Mouse (Mus musculus) myocyte (in vitro differentiated cells): ENCODE measurements around the gene Xbp1. TPM values are rescaled to one million over a fixed set of nuclear protein-coding genes. Genes with fewer than 3 reads are reported as not detected.

Experiments
- H3K27me3 ChIP-seq: one replicate; pipeline ENCODE4 v1.6.1; 2011; ENCODE audit not compliant: control insufficient read depth, insufficient read depth, insufficient read length
- H3K36me3 ChIP-seq: one replicate; pipeline ENCODE4 v1.6.1; 2011; ENCODE audit not compliant: control insufficient read depth, insufficient read depth
- H3K4me2 ChIP-seq: one replicate; pipeline ENCODE4 v1.6.1; 2011; ENCODE audit warnings: low read depth, control low read depth
- H3K4me3 ChIP-seq: one replicate; pipeline ENCODE4 v1.5.1; 2011; ENCODE audit warnings: mild to moderate bottlenecking, control low read depth, moderate library complexity
- H3K79me2 ChIP-seq: one replicate; pipeline ENCODE4 v1.6.1; 2011; ENCODE audit not compliant: control insufficient read depth, insufficient read depth
- H3ac ChIP-seq: one replicate; pipeline ENCODE4 v1.6.1; 2011; ENCODE audit not compliant: control insufficient read depth, insufficient read length
- CEBPB ChIP-seq: IDR thresholded peaks from 2 replicates; pipeline ENCODE4 v1.6.1; 2011; ENCODE audit warnings: mild to moderate bottlenecking, moderate library complexity; ENCODE audit not compliant: poor library complexity, insufficient read depth, severe bottlenecking
- E2F4 ChIP-seq: IDR thresholded peaks from one replicate; pipeline ENCODE4 v1.6.1; 2011; ENCODE audit warnings: mild to moderate bottlenecking, control low read depth, moderate library complexity; ENCODE audit not compliant: insufficient read depth
- MAX ChIP-seq: IDR thresholded peaks from one replicate; pipeline ENCODE4 v1.6.1; 2011; ENCODE audit warnings: low read depth, mild to moderate bottlenecking, control low read depth
- MYOD1 ChIP-seq, 3 experiments: IDR thresholded peaks; one replicate each; pipeline ENCODE4 v1.6.1; 2011; ENCODE audit warnings: control low read depth in 2 of 3, low read depth in 2 of 3, mild to moderate bottlenecking in 2 of 3, moderate library complexity in 1 of 3; ENCODE audit not compliant: insufficient read length in 2 of 3, control insufficient read depth in 1 of 3
- MYOG ChIP-seq, 3 experiments: IDR thresholded peaks; one replicate each; pipeline ENCODE4 v1.6.1; 2011; ENCODE audit warnings: control low read depth in 2 of 3, low read depth in 2 of 3, mild to moderate bottlenecking in 2 of 3; ENCODE audit not compliant: insufficient read length in 2 of 3, control insufficient read depth in 1 of 3, insufficient read depth in 1 of 3
- POLR2A ChIP-seq: IDR thresholded peaks from one replicate; pipeline ENCODE4 v1.6.1; 2011; ENCODE audit warnings: low read depth, mild to moderate bottlenecking, control low read depth, moderate library complexity; ENCODE audit not compliant: insufficient read length
- POLR2AphosphoS2 ChIP-seq: IDR thresholded peaks from one replicate; pipeline ENCODE4 v1.6.1; 2011; ENCODE audit warnings: low read depth, control low read depth; ENCODE audit not compliant: insufficient read length
- REST ChIP-seq: IDR thresholded peaks from one replicate; pipeline ENCODE4 v1.6.1; 2011; ENCODE audit warnings: mild to moderate bottlenecking, control low read depth, moderate library complexity; ENCODE audit not compliant: insufficient read depth, insufficient read length
- SRF ChIP-seq: IDR thresholded peaks from one replicate; pipeline ENCODE4 v1.6.1; 2011; ENCODE audit warnings: low read depth; ENCODE audit not compliant: control insufficient read depth, insufficient read length
- TCF12 ChIP-seq: IDR thresholded peaks from one replicate; pipeline ENCODE4 v1.6.1; 2011; ENCODE audit warnings: mild to moderate bottlenecking, control low read depth; ENCODE audit not compliant: poor library complexity, insufficient read depth, severe bottlenecking
- TCF3 ChIP-seq: IDR thresholded peaks from one replicate; pipeline ENCODE4 v1.6.1; 2011; ENCODE audit warnings: low read depth, control low read depth; ENCODE audit not compliant: insufficient read length
- USF1 ChIP-seq: IDR thresholded peaks from one replicate; pipeline ENCODE4 v1.6.1; 2011; ENCODE audit warnings: low read depth, mild to moderate bottlenecking, control low read depth, moderate library complexity
- polyA plus RNA-seq: library from polyadenylated mRNA; unstranded; fragments of >200 nt; fragmentation: generic; extraction: Trizol; gene quantifications from one replicate; pipeline ENCODE4 v1.2.1, GENCODE M21; 2012; ENCODE audit warnings: missing spikeins

The Xbp1 gene
- polyA plus RNA-seq, 1 experiment, result 102 TPM

GRCm38 (mm10) chr11:5512961-5513360 lies 7.5 kb upstream of the Xbp1 start:
- H3K27me3 ChIP-seq, result no peaks in the 10 kb centered on the region
- TF ChIP-seq CEBPB, result no peak
- TF ChIP-seq MAX, result no peak
- no peak for TF ChIP-seq MYOG (IDR thresholded peaks at IDR 0.05; ENCODE audit: control insufficient read depth in 1 of 3, insufficient read depth in 1 of 3, insufficient read length in 2 of 3, low read depth in 2 of 3)
- no peak for TF ChIP-seq TCF3
- no peak for TF ChIP-seq REST
- TF ChIP-seq POLR2AphosphoS2, result no peak
- no peak for TF ChIP-seq SRF
- TF ChIP-seq TCF12, result no peak
- TF ChIP-seq POLR2A, result no peak
- no peak for TF ChIP-seq MYOD1 (IDR thresholded peaks at IDR 0.05; ENCODE audit: control insufficient read depth in 1 of 3, insufficient read length in 2 of 3, low read depth in 2 of 3)
- TF ChIP-seq USF1, result no peak
- TF ChIP-seq E2F4, result no peak

GRCm38 (mm10) chr11:5514091-5514490 lies 6.4 kb upstream of the Xbp1 start:
- TF ChIP-seq USF1, result no peak
- no peak for TF ChIP-seq TCF3
- TF ChIP-seq SRF, result no peak
- TF ChIP-seq E2F4, result no peak
- no peak for TF ChIP-seq POLR2AphosphoS2
- no peak for TF ChIP-seq REST
- TF ChIP-seq MYOG (IDR thresholded peaks at IDR 0.05; ENCODE audit: control insufficient read depth in 1 of 3, insufficient read depth in 1 of 3, insufficient read length in 2 of 3, low read depth in 2 of 3), result no peak
- no peak for TF ChIP-seq MAX
- no peaks in the 10 kb centered on the region for H3K27me3 ChIP-seq
- no peaks in the 10 kb centered on the region for H3K79me2 ChIP-seq
- no peak overlapping the region for H3K4me3 ChIP-seq
- no peaks in the 10 kb centered on the region for H3K36me3 ChIP-seq
- no peak overlapping the region for H3ac ChIP-seq
- H3K4me2 ChIP-seq, result no peak overlapping the region

More at GRCm38 (mm10) chr11:5512961-5513360, 7.5 kb upstream of the Xbp1 start:
- Histone ChIP-seq H3K4me3 (no peak overlapping the region), H3K36me3 (no peaks in the 10 kb centered on the region), H3ac (no peak overlapping the region), H3K4me2 (no peak overlapping the region), H3K79me2 (no peaks in the 10 kb centered on the region)

GRCm38 (mm10) chr11:5515196-5515595 lies 5.3 kb upstream of the Xbp1 start:
- no peak for TF ChIP-seq MYOG (IDR thresholded peaks at IDR 0.05; ENCODE audit: control insufficient read depth in 1 of 3, insufficient read depth in 1 of 3, insufficient read length in 2 of 3, low read depth in 2 of 3)
- no peak for TF ChIP-seq POLR2A
- TF ChIP-seq MYOD1 (IDR thresholded peaks at IDR 0.05; ENCODE audit: control insufficient read depth in 1 of 3, insufficient read length in 2 of 3, low read depth in 2 of 3), result no peak
- no peak for TF ChIP-seq POLR2AphosphoS2
- TF ChIP-seq TCF3, result no peak
- TF ChIP-seq USF1, result no peak
- H3K4me3 ChIP-seq, result no peak overlapping the region
- H3K36me3 ChIP-seq, result no peaks in the 10 kb centered on the region
- no peaks in the 10 kb centered on the region for H3K79me2 ChIP-seq
- H3K27me3 ChIP-seq, result no peaks in the 10 kb centered on the region
- H3K4me2 ChIP-seq, result no peak overlapping the region
- H3ac ChIP-seq, result no peak overlapping the region

- no peak for TF ChIP-seq POLR2AphosphoS2
- no peak for TF ChIP-seq E2F4
- no peak for TF ChIP-seq TCF3
- no peak for TF ChIP-seq MAX
- no peak for TF ChIP-seq SRF
- no peak for TF ChIP-seq REST
- TF ChIP-seq TCF12, result no peak
- TF ChIP-seq USF1, result no peak
- no peak for TF ChIP-seq MYOG (IDR thresholded peaks at IDR 0.05; ENCODE audit: control insufficient read depth in 1 of 3, insufficient read depth in 1 of 3, insufficient read length in 2 of 3, low read depth in 2 of 3)
- TF ChIP-seq CEBPB, result no peak
- no peak for TF ChIP-seq POLR2A
- no peak for TF ChIP-seq MYOD1 (IDR thresholded peaks at IDR 0.05; ENCODE audit: control insufficient read depth in 1 of 3, insufficient read length in 2 of 3, low read depth in 2 of 3)
Measured at GRCm38 (mm10) chr11:5515655-5516054, 4.8 kb upstream of the Xbp1 start.

GRCm38 (mm10) chr11:5516151-5516550 lies 4.3 kb upstream of the Xbp1 start:
- H3K79me2 ChIP-seq, result peaks cover 3% of the 10 kb centered on the region
- no peak overlapping the region for H3ac ChIP-seq
- TF ChIP-seq MYOD1 (IDR thresholded peaks at IDR 0.05; ENCODE audit: control insufficient read depth in 1 of 3, insufficient read length in 2 of 3, low read depth in 2 of 3), result no peak
- no peak for TF ChIP-seq REST
- no peak for TF ChIP-seq MYOG (IDR thresholded peaks at IDR 0.05; ENCODE audit: control insufficient read depth in 1 of 3, insufficient read depth in 1 of 3, insufficient read length in 2 of 3, low read depth in 2 of 3)
- TF ChIP-seq SRF, result no peak
- no peak for TF ChIP-seq POLR2A
- TF ChIP-seq E2F4, result no peak
- no peak for TF ChIP-seq MAX
- TF ChIP-seq CEBPB, result no peak
- TF ChIP-seq TCF12, result no peak
- no peak for TF ChIP-seq USF1
- TF ChIP-seq TCF3, result no peak
- no peak for TF ChIP-seq POLR2AphosphoS2
- H3K36me3 ChIP-seq, result no peaks in the 10 kb centered on the region
- no peaks in the 10 kb centered on the region for H3K27me3 ChIP-seq
- no peak overlapping the region for H3K4me2 ChIP-seq
- no peak overlapping the region for H3K4me3 ChIP-seq

More at GRCm38 (mm10) chr11:5515655-5516054, 4.8 kb upstream of the Xbp1 start:
- Histone ChIP-seq H3K4me3 (no peak overlapping the region), H3K36me3 (no peaks in the 10 kb centered on the region), H3K27me3 (no peaks in the 10 kb centered on the region), H3K4me2 (no peak overlapping the region), H3ac (no peak overlapping the region), H3K79me2 (no peaks in the 10 kb centered on the region)
